ENCODE assay signal across 19 mouse cellular contexts in the genomic region with DNA sequence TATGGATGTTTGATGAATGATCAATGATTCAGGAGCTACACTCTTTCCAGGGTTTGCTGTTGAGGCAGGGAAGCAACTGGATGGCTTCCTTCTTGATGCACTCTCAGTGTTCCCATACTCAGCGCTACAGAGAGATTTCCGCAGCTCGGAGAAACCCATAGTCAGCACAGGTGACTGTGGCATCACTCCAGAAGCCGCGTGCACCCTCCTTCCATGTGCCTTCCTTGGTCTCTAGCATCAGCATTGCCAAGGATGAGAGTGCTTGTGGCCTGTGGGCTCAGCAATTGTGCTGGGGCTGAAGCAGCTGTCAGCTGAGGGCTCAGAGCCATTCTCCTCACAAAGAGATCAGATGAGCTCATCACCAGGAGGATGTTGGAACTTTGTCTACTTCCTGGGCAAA.
"Had no signal": no experiment of that assay in that cellular context is flagged by ENCODE, and none has a peak within 500 bp of the region (broad histone marks: within the 10 kb centered on the region; RNA-seq: fewer than 3 reads in every experiment).

No protein-coding gene starts in this region.

- H3K36me3 ChIP-seq: midbrain, embryonic 10.5 days; midbrain, embryonic 12.5 days; neural tube, embryonic 13.5 days; neural tube, embryonic 15.5 days had no signal

- DNase-seq: lung, adult 18-20 months; lung, embryonic 14.5 days; lung, postnatal 10 days; lung, postnatal 4 days; midbrain, embryonic 14.5 days; retina, postnatal 1 day; right cerebral cortex, adult 18-20 months; right cerebral cortex, postnatal 25 days; right cerebral cortex, postnatal 4 days; spleen, adult 18-20 months; thymus, adult 18-20 months; thymus, postnatal 14 days; thymus, postnatal 36 days had no signal

- H3K4me3 ChIP-seq: midbrain, embryonic 10.5 days; midbrain, embryonic 12.5 days; myocyte; neural tube, embryonic 13.5 days; neural tube, embryonic 15.5 days had no signal

- H3K27me3 ChIP-seq: midbrain, embryonic 12.5 days; neural tube, embryonic 13.5 days; neural tube, embryonic 15.5 days had no signal

- H3K4me1 ChIP-seq: midbrain, embryonic 10.5 days; midbrain, embryonic 12.5 days; neural tube, embryonic 13.5 days; neural tube, embryonic 15.5 days had no signal

- H3K27ac ChIP-seq: midbrain, embryonic 10.5 days; midbrain, embryonic 12.5 days; neural tube, embryonic 13.5 days; neural tube, embryonic 15.5 days had no signal

- ATAC-seq: midbrain, embryonic 16.5 days had no signal

- H3K9me3 ChIP-seq: midbrain, embryonic 10.5 days; midbrain, embryonic 12.5 days; neural tube, embryonic 13.5 days; neural tube, embryonic 15.5 days had no signal

- H3K4me2 ChIP-seq: lung, embryonic 14.5 days; midbrain, embryonic 12.5 days; neural tube, embryonic 13.5 days; neural tube, embryonic 15.5 days had no signal

- H3K9ac ChIP-seq: lung, embryonic 14.5 days; midbrain, embryonic 12.5 days; neural tube, embryonic 13.5 days; neural tube, embryonic 15.5 days had no signal
